Mouse (Mus musculus) midbrain, embryonic 11.5 days (tissue): ENCODE data around the gene Uvssa. TPM values are rescaled to one million over a fixed set of nuclear protein-coding genes. Genes with fewer than 3 reads are reported as not detected.

Source experiments
- ATAC-seq: fragments of 200-750 bp; cut with Nextera tagmentation; 2 replicates; pipeline ENCODE4 v1.8.0; 2017; ENCODE audit warnings: moderate TSS enrichment, moderate library complexity; ENCODE audit not compliant: low FRiP score
- DNase-seq: peaks from one replicate; pipeline ENCODE4 v3.0.0; 2015; ENCODE audit warnings: low spot score; ENCODE audit errors: missing footprints
- H3K27ac ChIP-seq: fragments of 300-500 bp; sonication (generic); 2 replicates; pipeline ENCODE4 v1.5.1; 2014; ENCODE audit warnings: low read depth, low read length
- H3K27me3 ChIP-seq: fragments of 300-500 bp; sonication (generic); 2 replicates; pipeline ENCODE4 v1.6.1; 2014; ENCODE audit warnings: mild to moderate bottlenecking, low read length, moderate library complexity, mixed read lengths; ENCODE audit not compliant: control insufficient read depth, insufficient read depth
- H3K36me3 ChIP-seq: fragments of 300-500 bp; sonication (generic); 2 replicates; pipeline ENCODE4 v1.6.1; 2014; ENCODE audit warnings: mild to moderate bottlenecking, low read length, moderate library complexity, mixed read lengths; ENCODE audit not compliant: control insufficient read depth, insufficient read depth
- H3K4me1 ChIP-seq: fragments of 300-500 bp; sonication (generic); 2 replicates; pipeline ENCODE4 v1.6.1; 2014; ENCODE audit warnings: low read length; ENCODE audit not compliant: control insufficient read depth, insufficient read depth
- H3K4me2 ChIP-seq: fragments of 300-500 bp; sonication (generic); 2 replicates; pipeline ENCODE4 v1.6.1; 2014; ENCODE audit warnings: mild to moderate bottlenecking, moderate library complexity
- H3K4me3 ChIP-seq: fragments of 300-500 bp; sonication (generic); 2 replicates; pipeline ENCODE4 v1.5.1; 2014; ENCODE audit warnings: low read depth, low read length
- H3K9ac ChIP-seq: fragments of 300-500 bp; sonication (generic); 2 replicates; pipeline ENCODE4 v1.6.1; 2014; ENCODE audit warnings: low read length
- H3K9me3 ChIP-seq: fragments of 300-500 bp; sonication (generic); 2 replicates; pipeline ENCODE4 v1.6.1; 2016; ENCODE audit warnings: low read length; ENCODE audit not compliant: control insufficient read depth
- WGBS: fragments of 180-500 bp; shearing (Covaris S2); extraction: QIAGEN DNeasy Blood & Tissue Kit; methylation state at CpG from one replicate; pipeline ENCODE4 v1.1.7; 2014; 5-methylcytosine and 5-hydroxymethylcytosine counted together
- polyA plus RNA-seq: library from polyadenylated mRNA; unstranded; fragments of >200 nt; fragmentation: Nextera tagmentation; extraction: Ambion mirVana; gene quantifications from 2 replicates; pipeline ENCODE4 v1.2.1, GENCODE M21; 2014

The Uvssa gene
- polyA plus RNA-seq, 1 experiment from 2014 or later = 6.1 TPM

- Histone ChIP-seq H3K27me3 (no peaks in the 10 kb centered on the region), H3K4me1 (no peaks in the 10 kb centered on the region; the same call in 1 of the 2 replicates), H3K9ac (no peak overlapping the region), H3K27ac (no peak overlapping the region), H3K36me3 (peaks cover 32% of the 10 kb centered on the region), H3K9me3 (no peaks in the 10 kb centered on the region), H3K4me2 (no peak overlapping the region), H3K4me3 (no peak overlapping the region)
- WGBS = 93% methylated on average over 5 of the region's 5 CpGs
- ATAC-seq (no peak), DNase-seq (peak; percentile 21)
Measured at GRCm38 (mm10) chr5:33363263-33363662, 15.1 kb upstream of the Uvssa start.

GRCm38 (mm10) chr5:33368651-33369050 is 9.7 kb upstream of the Uvssa start:
- WGBS = 95% methylated on average over 4 of the region's 4 CpGs
- Histone ChIP-seq H3K36me3 (peaks cover 42% of the 10 kb centered on the region), H3K4me1 (no peaks in the 10 kb centered on the region), H3K9ac (no peak overlapping the region), H3K4me3 (no peak overlapping the region), H3K4me2 (no peak overlapping the region), H3K27ac (no peak overlapping the region), H3K9me3 (no peaks in the 10 kb centered on the region), H3K27me3 (no peaks in the 10 kb centered on the region)
- ATAC-seq = no peak
- DNase-seq = peak; percentile 47

DNA sequence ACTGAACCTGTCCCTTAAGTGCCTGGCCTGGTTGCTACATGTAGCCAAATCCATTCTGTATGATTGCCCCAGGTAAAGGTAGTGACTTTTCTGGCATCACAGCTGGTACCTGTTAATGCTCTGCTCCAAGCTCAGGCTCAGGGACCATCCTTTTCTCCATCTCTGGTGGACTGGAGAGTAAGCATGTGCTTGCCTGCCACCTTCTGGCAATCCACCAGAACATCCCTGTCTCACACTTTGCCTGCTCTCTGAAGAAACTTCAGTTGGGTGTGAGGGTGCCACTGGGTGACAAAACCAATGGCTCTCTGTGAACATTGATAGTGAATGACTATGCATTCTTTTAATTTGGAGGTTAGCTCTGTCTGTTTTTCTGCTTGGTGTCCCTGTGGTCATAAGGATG is 7.2 kb upstream of the Uvssa start:
- H3K27ac ChIP-seq = no peak overlapping the region
- H3K9me3 ChIP-seq = no peaks in the 10 kb centered on the region
- no peaks in the 10 kb centered on the region for H3K27me3 ChIP-seq
- DNase-seq = peak; percentile 72
- no peak for ATAC-seq
- no peak overlapping the region for H3K4me3 ChIP-seq
- H3K9ac ChIP-seq = no peak overlapping the region
- H3K36me3 ChIP-seq = peaks cover 33% of the 10 kb centered on the region
- H3K4me2 ChIP-seq = no peak overlapping the region
- H3K4me1 ChIP-seq = no peaks in the 10 kb centered on the region

DNA sequence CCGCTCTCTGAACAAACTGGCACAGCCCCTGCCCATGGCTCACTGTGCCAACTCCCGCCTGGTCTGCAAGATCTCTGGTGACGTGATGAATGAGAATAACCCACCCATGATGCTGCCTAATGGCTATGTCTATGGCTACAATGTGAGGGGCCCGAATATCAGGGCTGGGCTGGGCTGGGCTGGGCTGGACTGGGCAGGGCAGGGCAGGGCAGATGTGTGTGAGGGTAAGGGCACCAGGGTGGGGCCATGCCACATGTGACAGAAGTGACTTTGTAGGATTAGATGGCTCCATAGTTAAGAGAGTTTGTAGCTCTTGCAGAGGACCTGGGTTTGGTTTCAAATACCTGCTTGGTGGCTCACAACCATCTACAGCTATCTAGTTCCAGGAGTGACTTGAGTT is 6.7 kb upstream of the Uvssa start:
- no peak overlapping the region for H3K4me2 ChIP-seq
- WGBS = 93% methylated on average over 4 of the region's 4 CpGs
- no peak for ATAC-seq
- H3K9ac ChIP-seq = no peak overlapping the region
- peaks cover 32% of the 10 kb centered on the region for H3K36me3 ChIP-seq
- no peak overlapping the region for H3K27ac ChIP-seq
- H3K4me1 ChIP-seq = no peaks in the 10 kb centered on the region
- H3K9me3 ChIP-seq = no peaks in the 10 kb centered on the region
- no peaks in the 10 kb centered on the region for H3K27me3 ChIP-seq
- DNase-seq = peak; percentile 47
- no peak overlapping the region for H3K4me3 ChIP-seq

GRCm38 (mm10) chr5:33372331-33373038 is 5.9 kb upstream of the Uvssa start:
- peak; percentile 68 for DNase-seq
- no peak overlapping the region for H3K27ac ChIP-seq
- no peaks in the 10 kb centered on the region for H3K9me3 ChIP-seq
- 0 out of 2 replicates have a peak, but pooled peaks cover 3% of the 10 kb centered on the region for H3K4me1 ChIP-seq
- 72% methylated on average over 18 of the region's 18 CpGs for WGBS
- H3K4me3 ChIP-seq = no peak overlapping the region
- H3K36me3 ChIP-seq = peaks cover 27% of the 10 kb centered on the region
- ATAC-seq = no peak
- no peak overlapping the region for H3K9ac ChIP-seq
- H3K27me3 ChIP-seq = no peaks in the 10 kb centered on the region
- H3K4me2 ChIP-seq = no peak overlapping the region

GRCm38 (mm10) chr5:33377176-33377575 is 1.2 kb upstream of the Uvssa start:
- Histone ChIP-seq H3K9ac (no peak overlapping the region), H3K27me3 (no peaks in the 10 kb centered on the region), H3K9me3 (no peaks in the 10 kb centered on the region), H3K4me1 (peaks cover 13% of the 10 kb centered on the region), H3K4me3 (peak overlapping the region; percentile 59; the same call in 1 of the 2 replicates), H3K4me2 (peak overlapping the region; percentile 88), H3K36me3 (peaks cover 4% of the 10 kb centered on the region; the same call in 1 of the 2 replicates), H3K27ac (no peak overlapping the region)
- ATAC-seq (no peak), DNase-seq (peak; percentile 72)
- WGBS = 74% methylated on average over 6 of the region's 6 CpGs

GRCm38 (mm10) chr5:33377801-33378301 is 498 bp upstream of the Uvssa start:
- ATAC-seq (peak; percentile 11), DNase-seq (no peak)
- Histone ChIP-seq H3K9me3 (no peaks in the 10 kb centered on the region), H3K4me2 (peak overlapping the region; percentile 88), H3K36me3 (no peaks in the 10 kb centered on the region; the same call in 1 of the 2 replicates), H3K4me3 (peak overlapping the region; percentile 59), H3K9ac (peak overlapping the region; percentile 77), H3K27me3 (no peaks in the 10 kb centered on the region), H3K27ac (peak overlapping the region; percentile 93), H3K4me1 (peaks cover 13% of the 10 kb centered on the region)
- 2% methylated on average over 21 of the region's 21 CpGs for WGBS

GRCm38 (mm10) chr5:33387550-33387949 is 9.2 kb downstream of the Uvssa start:
- DNase-seq (peak; percentile 65), ATAC-seq (no peak)
- no peaks in the 10 kb centered on the region for H3K4me1 ChIP-seq
- H3K27me3 ChIP-seq = no peaks in the 10 kb centered on the region
- no peak overlapping the region for H3K4me2 ChIP-seq
- H3K9ac ChIP-seq = no peak overlapping the region
- WGBS = 80% methylated on average over 11 of the region's 11 CpGs
- no peak overlapping the region for H3K27ac ChIP-seq
- no peaks in the 10 kb centered on the region for H3K36me3 ChIP-seq
- no peak overlapping the region for H3K4me3 ChIP-seq
- H3K9me3 ChIP-seq = no peaks in the 10 kb centered on the region

- Histone ChIP-seq H3K4me1 (no peaks in the 10 kb centered on the region), H3K27ac (no peak overlapping the region), H3K4me2 (no peak overlapping the region), H3K27me3 (no peaks in the 10 kb centered on the region), H3K9ac (no peak overlapping the region), H3K4me3 (no peak overlapping the region), H3K36me3 (no peaks in the 10 kb centered on the region), H3K9me3 (no peaks in the 10 kb centered on the region)
- 16% methylated on average over 7 of the region's 7 CpGs for WGBS
- ATAC-seq (peak; percentile 22; the same call in 1 of the 2 replicates), DNase-seq (peak; percentile 93)
Measured at GRCm38 (mm10) chr5:33393803-33394202, 15.5 kb downstream of the Uvssa start.
